Mouse (Mus musculus): ENCODE data around the gene Spaar. TPM values are rescaled to one million over a fixed set of nuclear protein-coding genes. Genes with fewer than 3 reads are reported as not detected.

Spaar gene
- polyA plus RNA-seq, 1 experiment, result not detected

DNA sequence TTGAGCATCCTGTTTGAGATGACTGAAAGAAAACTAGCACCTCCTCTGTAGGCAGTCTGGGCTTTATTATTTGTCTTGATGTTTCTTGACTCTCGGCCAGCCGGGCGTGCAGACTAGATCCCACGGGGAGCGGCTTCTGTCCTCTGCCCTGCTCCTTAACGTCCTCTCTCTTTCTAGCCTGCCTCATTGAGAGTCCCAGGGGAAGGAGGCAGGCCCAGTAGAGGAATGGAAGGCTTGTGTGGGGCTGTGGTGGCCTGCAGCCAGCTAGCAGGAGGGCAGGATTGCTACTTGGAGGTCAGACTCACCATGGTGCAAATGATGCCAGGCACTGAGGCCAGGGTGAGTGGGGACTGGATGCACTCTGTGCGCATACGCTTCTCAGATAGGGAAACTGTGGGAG, 26.0 kb upstream of the Spaar start:
- Histone ChIP-seq H3K4me3 (replicated peaks) (no peak overlapping the region), H3K36me3 (ENCODE audit: control insufficient read depth) (no peaks in the 10 kb centered on the region), H3K4me1 (ENCODE audit: control insufficient read depth) (no peaks in the 10 kb centered on the region), H3K9me3 (ENCODE audit: control insufficient read depth, low read length) (no peaks in the 10 kb centered on the region), H3K27me3 (ENCODE audit: control insufficient read depth) (no peaks in the 10 kb centered on the region)
- TF ChIP-seq GATA1 (IDR thresholded peaks at IDR 0.05; ENCODE audit: low read length), result no peak
- TF ChIP-seq TAL1 (IDR thresholded peaks at IDR 0.05; ENCODE audit: low read length), result no peak

- H3K9me3 ChIP-seq (ENCODE audit: control insufficient read depth, low read length), result no peaks in the 10 kb centered on the region
- TF ChIP-seq GATA1 (IDR thresholded peaks at IDR 0.05; ENCODE audit: low read length) (no peak), TAL1 (IDR thresholded peaks at IDR 0.05; ENCODE audit: low read length) (no peak)
- H3K36me3 ChIP-seq (ENCODE audit: control insufficient read depth), result no peaks in the 10 kb centered on the region
- no peak overlapping the region for H3K4me3 ChIP-seq (replicated peaks)
- no peaks in the 10 kb centered on the region for H3K4me1 ChIP-seq (ENCODE audit: control insufficient read depth)
- no peaks in the 10 kb centered on the region for H3K27me3 ChIP-seq (ENCODE audit: control insufficient read depth)
These were observed 23.8 kb upstream of the Spaar start for GRCm38 (mm10) chr4:43705991-43706390.

DNA sequence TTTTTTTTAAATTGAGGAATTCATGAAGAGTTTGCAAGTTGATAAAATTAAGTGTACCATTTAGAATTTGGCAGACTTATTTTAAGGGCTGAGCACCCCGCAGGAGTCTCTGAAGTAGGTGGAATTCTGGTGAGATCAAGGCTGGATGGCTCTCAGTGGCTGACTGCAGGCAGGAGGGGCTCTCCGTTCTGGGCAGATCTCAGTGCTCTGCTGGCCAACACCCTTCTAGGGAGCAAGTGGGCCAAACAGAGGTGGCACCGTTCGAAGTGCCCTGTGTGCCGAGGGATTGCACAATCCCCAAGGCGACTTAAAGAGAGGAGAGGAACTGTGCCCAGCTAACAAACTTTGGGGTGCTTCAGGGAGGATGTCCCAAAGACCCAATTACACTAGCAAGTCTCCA, 20.0 kb upstream of the Spaar start, which contains the start of gene Olfr71:
Gene Olfr71 (minus strand): TSS at position 387 of the 400 bp plus-strand sequence.
- Histone ChIP-seq H3K27me3 (ENCODE audit: control insufficient read depth) (peaks cover 3% of the 10 kb centered on the region; the same call in 1 of the 2 replicates), H3K9me3 (ENCODE audit: control insufficient read depth, low read length) (no peaks in the 10 kb centered on the region), H3K4me1 (ENCODE audit: control insufficient read depth) (no peaks in the 10 kb centered on the region), H3K4me3 (replicated peaks) (no peak within 1 kb of the TSS), H3K36me3 (ENCODE audit: control insufficient read depth) (no peaks in the 10 kb centered on the region)
- no peak for TF ChIP-seq GATA1 (IDR thresholded peaks at IDR 0.05; ENCODE audit: low read length)
- TF ChIP-seq TAL1 (IDR thresholded peaks at IDR 0.05; ENCODE audit: low read length), result no peak

- Histone ChIP-seq H3K4me3 (replicated peaks) (no peak overlapping the region), H3K4me1 (ENCODE audit: control insufficient read depth) (no peaks in the 10 kb centered on the region), H3K9me3 (ENCODE audit: control insufficient read depth, low read length) (no peaks in the 10 kb centered on the region), H3K36me3 (ENCODE audit: control insufficient read depth) (no peaks in the 10 kb centered on the region), H3K27me3 (ENCODE audit: control insufficient read depth) (peaks cover 5% of the 10 kb centered on the region)
- no peak for TF ChIP-seq GATA1 (IDR thresholded peaks at IDR 0.05; ENCODE audit: low read length)
- no peak for TF ChIP-seq TAL1 (IDR thresholded peaks at IDR 0.05; ENCODE audit: low read length)
These were observed 18.0 kb upstream of the Spaar start for GRCm38 (mm10) chr4:43711821-43712220.

- Histone ChIP-seq H3K27me3 (ENCODE audit: control insufficient read depth) (peaks cover 5% of the 10 kb centered on the region), H3K36me3 (ENCODE audit: control insufficient read depth) (no peaks in the 10 kb centered on the region), H3K4me1 (ENCODE audit: control insufficient read depth) (no peaks in the 10 kb centered on the region), H3K9me3 (ENCODE audit: control insufficient read depth, low read length) (no peaks in the 10 kb centered on the region; the same call in 1 of the 2 replicates), H3K4me3 (replicated peaks) (no peak overlapping the region)
- TF ChIP-seq TAL1 (IDR thresholded peaks at IDR 0.05; ENCODE audit: low read length) (no peak), GATA1 (IDR thresholded peaks at IDR 0.05; ENCODE audit: low read length) (no peak)
These were observed 16.1 kb upstream of the Spaar start for GRCm38 (mm10) chr4:43713652-43714219.

GRCm38 (mm10) chr4:43720491-43721228, 9.2 kb upstream of the Spaar start:
- Histone ChIP-seq H3K4me3 (replicated peaks) (no peak overlapping the region), H3K36me3 (ENCODE audit: control insufficient read depth) (no peaks in the 10 kb centered on the region), H3K4me1 (ENCODE audit: control insufficient read depth) (no peaks in the 10 kb centered on the region), H3K9me3 (ENCODE audit: control insufficient read depth, low read length) (no peaks in the 10 kb centered on the region; the same call in 1 of the 2 replicates), H3K27me3 (ENCODE audit: control insufficient read depth) (peaks cover 1% of the 10 kb centered on the region)
- TF ChIP-seq TAL1 (IDR thresholded peaks at IDR 0.05; ENCODE audit: low read length), result no peak
- no peak for TF ChIP-seq GATA1 (IDR thresholded peaks at IDR 0.05; ENCODE audit: low read length)

GRCm38 (mm10) chr4:43722191-43722590, 7.6 kb upstream of the Spaar start:
- Histone ChIP-seq H3K4me3 (replicated peaks) (no peak overlapping the region), H3K36me3 (ENCODE audit: control insufficient read depth) (no peaks in the 10 kb centered on the region), H3K27me3 (ENCODE audit: control insufficient read depth) (no peaks in the 10 kb centered on the region), H3K9me3 (ENCODE audit: control insufficient read depth, low read length) (no peaks in the 10 kb centered on the region; the same call in 1 of the 2 replicates), H3K4me1 (ENCODE audit: control insufficient read depth) (no peaks in the 10 kb centered on the region)
- TF ChIP-seq TAL1 (IDR thresholded peaks at IDR 0.05; ENCODE audit: low read length) (no peak), GATA1 (IDR thresholded peaks at IDR 0.05; ENCODE audit: low read length) (no peak)

DNA sequence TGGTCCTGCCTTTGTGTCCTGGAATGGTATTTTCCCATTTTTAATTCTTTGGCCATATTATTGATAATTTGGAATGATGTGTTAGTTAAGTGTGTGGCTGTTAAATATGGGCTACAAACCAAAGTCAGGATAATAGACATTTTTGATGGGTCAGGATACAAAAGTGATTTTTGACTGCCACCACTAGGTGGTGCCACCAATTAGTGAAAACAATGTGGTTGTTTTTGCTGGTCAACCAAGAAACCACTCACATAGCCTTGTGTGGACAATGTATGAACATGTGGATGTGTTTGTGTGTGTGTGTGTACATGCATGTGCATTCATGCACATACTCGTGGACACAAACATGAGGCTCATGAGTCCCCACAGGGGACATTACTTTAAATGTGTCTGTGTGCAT, 5.1 kb upstream of the Spaar start:
- H3K9me3 ChIP-seq (ENCODE audit: control insufficient read depth, low read length), result no peaks in the 10 kb centered on the region
- no peaks in the 10 kb centered on the region for H3K27me3 ChIP-seq (ENCODE audit: control insufficient read depth)
- no peak overlapping the region for H3K4me3 ChIP-seq (replicated peaks)
- no peaks in the 10 kb centered on the region for H3K36me3 ChIP-seq (ENCODE audit: control insufficient read depth)
- TF ChIP-seq GATA1 (IDR thresholded peaks at IDR 0.05; ENCODE audit: low read length), result no peak
- no peak for TF ChIP-seq TAL1 (IDR thresholded peaks at IDR 0.05; ENCODE audit: low read length)
- peaks cover 10% of the 10 kb centered on the region; the same call in 1 of the 2 replicates for H3K4me1 ChIP-seq (ENCODE audit: control insufficient read depth)

- no peaks in the 10 kb centered on the region for H3K27me3 ChIP-seq (ENCODE audit: control insufficient read depth)
- H3K36me3 ChIP-seq (ENCODE audit: control insufficient read depth), result no peaks in the 10 kb centered on the region
- H3K9me3 ChIP-seq (ENCODE audit: control insufficient read depth, low read length), result no peaks in the 10 kb centered on the region
- no peak overlapping the region for H3K4me3 ChIP-seq (replicated peaks)
- H3K4me1 ChIP-seq (ENCODE audit: control insufficient read depth), result peaks cover 15% of the 10 kb centered on the region
- TF ChIP-seq TAL1 (IDR thresholded peaks at IDR 0.05; ENCODE audit: low read length), result no peak
These were observed 3.4 kb upstream of the Spaar start for GRCm38 (mm10) chr4:43726228-43726993.
